Mouse (Mus musculus): ENCODE results near the gene Traf3ip2. TPM values are rescaled to one million over a fixed set of nuclear protein-coding genes. Genes with fewer than 3 reads are reported as not detected.

The Traf3ip2 gene
- polyA plus RNA-seq, 1 experiment, result 1.1 TPM

DNA sequence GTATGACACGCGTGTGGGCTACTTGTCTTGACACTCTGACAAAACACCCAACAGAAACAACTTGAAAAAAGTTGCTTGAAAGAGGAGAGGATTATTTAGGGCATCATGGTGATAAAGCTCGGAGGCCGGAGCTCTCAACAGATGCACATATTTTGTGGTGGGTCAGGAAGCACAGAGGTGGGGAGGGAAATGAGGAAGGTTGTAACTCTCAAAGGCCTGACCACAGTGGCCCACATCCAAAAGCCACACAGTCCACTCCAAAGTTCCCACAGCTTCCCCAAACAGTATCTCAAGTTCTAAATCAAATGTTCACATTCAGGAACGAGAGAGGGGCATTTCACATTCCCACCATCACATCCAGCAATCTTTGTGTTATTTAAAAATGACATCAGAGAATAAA, 11.7 kb upstream of the Traf3ip2 start:
- no peak for TF ChIP-seq POLR2A (IDR thresholded peaks at IDR 0.05; ENCODE audit: control insufficient read depth, low read depth, low read length)
- TF ChIP-seq CTCF (IDR thresholded peaks at IDR 0.05; ENCODE audit: control insufficient read depth, insufficient read depth, insufficient replicate concordance, low read depth, low read length), result no peak

GRCm38 (mm10) chr10:39606434-39606833, 6.3 kb upstream of the Traf3ip2 start:
- Histone ChIP-seq H3K36me3 (ENCODE audit: control insufficient read depth, insufficient read depth, low read length) (no peaks in the 10 kb centered on the region), H3K4me3 (ENCODE audit: control insufficient read depth, low read depth, low read length) (no peak overlapping the region), H3K4me1 (ENCODE audit: control insufficient read depth, insufficient read depth, low read length) (no peaks in the 10 kb centered on the region), H3K27me3 (ENCODE audit: control insufficient read depth, insufficient read depth, low read length) (no peaks in the 10 kb centered on the region), H3K27ac (ENCODE audit: control insufficient read depth, insufficient read depth, low read depth, low read length) (no peak overlapping the region)
- no peak for TF ChIP-seq POLR2A (IDR thresholded peaks at IDR 0.05; ENCODE audit: control insufficient read depth, low read depth, low read length)
- no peak for TF ChIP-seq CTCF (IDR thresholded peaks at IDR 0.05; ENCODE audit: control insufficient read depth, insufficient read depth, insufficient replicate concordance, low read depth, low read length)

More for the DNA sequence above, 11.7 kb upstream of the Traf3ip2 start:
- H3K4me3 ChIP-seq (ENCODE audit: control insufficient read depth, low read depth, low read length), result no peak overlapping the region
- H3K27ac ChIP-seq (ENCODE audit: control insufficient read depth, insufficient read depth, low read depth, low read length), result no peak overlapping the region
- no peaks in the 10 kb centered on the region for H3K36me3 ChIP-seq (ENCODE audit: control insufficient read depth, insufficient read depth, low read length)
- H3K4me1 ChIP-seq (ENCODE audit: control insufficient read depth, insufficient read depth, low read length), result no peaks in the 10 kb centered on the region
- H3K27me3 ChIP-seq (ENCODE audit: control insufficient read depth, insufficient read depth, low read length), result no peaks in the 10 kb centered on the region

- no peak overlapping the region for H3K4me3 ChIP-seq (ENCODE audit: control insufficient read depth, low read depth, low read length)
- H3K4me1 ChIP-seq (ENCODE audit: control insufficient read depth, insufficient read depth, low read length), result peaks cover 9% of the 10 kb centered on the region
- H3K27ac ChIP-seq (ENCODE audit: control insufficient read depth, insufficient read depth, low read depth, low read length), result no peak overlapping the region
- TF ChIP-seq CTCF (IDR thresholded peaks at IDR 0.05; ENCODE audit: control insufficient read depth, insufficient read depth, insufficient replicate concordance, low read depth, low read length) (no peak), POLR2A (IDR thresholded peaks at IDR 0.05; ENCODE audit: control insufficient read depth, low read depth, low read length) (no peak)
- no peaks in the 10 kb centered on the region for H3K27me3 ChIP-seq (ENCODE audit: control insufficient read depth, insufficient read depth, low read length)
- H3K36me3 ChIP-seq (ENCODE audit: control insufficient read depth, insufficient read depth, low read length), result no peaks in the 10 kb centered on the region
These were observed 1.5 kb upstream of the Traf3ip2 start for GRCm38 (mm10) chr10:39611234-39611633.

DNA sequence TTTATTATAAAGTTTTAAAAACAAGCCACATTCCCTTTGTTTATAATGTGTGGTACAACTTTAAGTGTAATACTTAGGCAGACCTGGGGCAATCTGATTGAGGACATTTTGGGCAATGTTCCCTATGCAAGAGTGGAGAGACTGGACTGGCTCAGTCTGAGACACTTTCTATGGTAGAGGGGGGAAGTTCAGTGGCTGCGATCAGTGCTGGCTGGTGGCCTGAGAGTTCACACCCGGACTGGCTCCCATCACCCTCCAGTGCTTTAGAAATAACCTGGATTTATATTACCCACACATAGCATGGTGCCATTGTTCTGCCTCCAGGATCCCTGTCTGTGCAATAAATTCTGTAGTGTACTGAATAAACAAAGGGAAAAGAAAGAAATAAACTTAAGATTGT, 603 bp upstream of the Traf3ip2 start:
- no peak for TF ChIP-seq POLR2A (IDR thresholded peaks at IDR 0.05; ENCODE audit: control insufficient read depth, low read depth, low read length)
- TF ChIP-seq CTCF (IDR thresholded peaks at IDR 0.05; ENCODE audit: control insufficient read depth, insufficient read depth, insufficient replicate concordance, low read depth, low read length), result no peak
- H3K27ac ChIP-seq (ENCODE audit: control insufficient read depth, insufficient read depth, low read depth, low read length), result no peak overlapping the region
- no peaks in the 10 kb centered on the region for H3K27me3 ChIP-seq (ENCODE audit: control insufficient read depth, insufficient read depth, low read length)
- H3K36me3 ChIP-seq (ENCODE audit: control insufficient read depth, insufficient read depth, low read length), result no peaks in the 10 kb centered on the region
- no peak overlapping the region for H3K4me3 ChIP-seq (ENCODE audit: control insufficient read depth, low read depth, low read length)
- H3K4me1 ChIP-seq (ENCODE audit: control insufficient read depth, insufficient read depth, low read length), result peaks cover 9% of the 10 kb centered on the region

- TF ChIP-seq CTCF (IDR thresholded peaks at IDR 0.05; ENCODE audit: control insufficient read depth, insufficient read depth, insufficient replicate concordance, low read depth, low read length) (no peak), POLR2A (IDR thresholded peaks at IDR 0.05; ENCODE audit: control insufficient read depth, low read depth, low read length) (no peak)
- Histone ChIP-seq H3K4me3 (ENCODE audit: control insufficient read depth, low read depth, low read length) (peak overlapping the region; percentile 62), H3K36me3 (ENCODE audit: control insufficient read depth, insufficient read depth, low read length) (no peaks in the 10 kb centered on the region), H3K4me1 (ENCODE audit: control insufficient read depth, insufficient read depth, low read length) (peaks cover 9% of the 10 kb centered on the region), H3K27me3 (ENCODE audit: control insufficient read depth, insufficient read depth, low read length) (no peaks in the 10 kb centered on the region), H3K27ac (ENCODE audit: control insufficient read depth, insufficient read depth, low read depth, low read length) (peak overlapping the region; percentile 55)
These were observed 476 bp downstream of the Traf3ip2 start for GRCm38 (mm10) chr10:39612989-39613831.

DNA sequence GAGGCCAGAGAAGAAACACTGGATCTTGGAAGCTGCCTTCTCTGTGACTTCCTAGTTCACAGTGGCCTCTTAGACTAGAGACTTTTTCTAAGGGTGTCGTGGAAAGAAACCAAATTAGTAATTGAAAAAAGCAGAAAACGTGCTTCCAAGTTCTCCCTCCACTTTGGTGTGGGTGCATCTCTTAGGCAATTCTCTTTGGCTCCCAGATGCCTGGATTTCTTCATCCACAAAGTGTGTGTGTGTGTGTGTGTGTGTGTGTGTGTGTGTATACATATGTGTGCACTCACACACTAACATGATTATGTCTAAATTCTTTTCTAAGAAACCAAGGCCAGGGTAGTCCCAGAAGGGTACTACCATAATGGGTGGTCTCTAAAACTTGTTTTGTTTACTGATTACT, 1.2 kb downstream of the Traf3ip2 start:
- Histone ChIP-seq H3K27me3 (ENCODE audit: control insufficient read depth, insufficient read depth, low read length) (no peaks in the 10 kb centered on the region), H3K4me1 (ENCODE audit: control insufficient read depth, insufficient read depth, low read length) (peaks cover 9% of the 10 kb centered on the region), H3K4me3 (ENCODE audit: control insufficient read depth, low read depth, low read length) (no peak overlapping the region), H3K27ac (ENCODE audit: control insufficient read depth, insufficient read depth, low read depth, low read length) (peak overlapping the region; percentile 34; the same call in 1 of the 2 replicates), H3K36me3 (ENCODE audit: control insufficient read depth, insufficient read depth, low read length) (no peaks in the 10 kb centered on the region)
- TF ChIP-seq CTCF (IDR thresholded peaks at IDR 0.05; ENCODE audit: control insufficient read depth, insufficient read depth, insufficient replicate concordance, low read depth, low read length), result no peak
- TF ChIP-seq POLR2A (IDR thresholded peaks at IDR 0.05; ENCODE audit: control insufficient read depth, low read depth, low read length), result no peak

DNA sequence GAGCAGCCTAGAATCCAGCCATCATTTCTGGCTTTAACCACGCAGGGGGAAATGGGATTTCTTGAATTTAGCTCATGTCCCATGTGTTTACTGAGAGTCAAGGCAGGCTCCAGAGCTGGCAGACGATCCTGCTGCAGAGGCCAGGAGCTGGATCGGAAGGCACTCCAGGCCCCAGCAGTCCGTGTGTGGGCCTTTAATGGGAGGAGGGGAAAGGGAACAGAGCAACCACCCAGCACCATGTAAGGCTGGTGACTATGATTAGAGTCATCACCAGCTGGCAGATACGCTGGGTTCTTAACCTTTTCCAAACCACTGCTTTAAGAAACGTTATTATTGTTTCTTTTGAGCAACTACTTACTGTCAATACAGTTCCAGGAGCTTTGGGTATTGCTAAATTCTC, 1.9 kb downstream of the Traf3ip2 start:
- Histone ChIP-seq H3K27ac (ENCODE audit: control insufficient read depth, insufficient read depth, low read depth, low read length) (peak overlapping the region; percentile 65), H3K4me3 (ENCODE audit: control insufficient read depth, low read depth, low read length) (no peak overlapping the region), H3K27me3 (ENCODE audit: control insufficient read depth, insufficient read depth, low read length) (no peaks in the 10 kb centered on the region), H3K4me1 (ENCODE audit: control insufficient read depth, insufficient read depth, low read length) (peaks cover 9% of the 10 kb centered on the region), H3K36me3 (ENCODE audit: control insufficient read depth, insufficient read depth, low read length) (no peaks in the 10 kb centered on the region)
- TF ChIP-seq CTCF (IDR thresholded peaks at IDR 0.05; ENCODE audit: control insufficient read depth, insufficient read depth, insufficient replicate concordance, low read depth, low read length), result no peak
- TF ChIP-seq POLR2A (IDR thresholded peaks at IDR 0.05; ENCODE audit: control insufficient read depth, low read depth, low read length), result no peak
